28 mouse cellular contexts compared by ENCODE assay signal in genomic region chr19:32892469-32892868, GRCm38 (mm10).
DNase-seq lines count a peak whose midpoint lies in the region; ATAC-seq and TF ChIP-seq lines count a peak whose summit lies in the region.
"Had no signal": no experiment of that assay in that cellular context is flagged by ENCODE, and none has a peak within 500 bp of the region (broad histone marks: within the 10 kb centered on the region; RNA-seq: fewer than 3 reads in every experiment).

No protein-coding gene starts in this region.

- no peak overlapping the region for H3K4me3 ChIP-seq in kidney, embryonic 14.5 days (ENCODE audit: low read length)
- no peak overlapping the region for H3K4me3 ChIP-seq in cerebellum, adult 2 months (replicated peaks; ENCODE audit: insufficient read depth, low read depth, low read length)
- H3K4me3 ChIP-seq: embryonic facial prominence, embryonic 12.5 days; embryonic facial prominence, embryonic 15.5 days; forebrain, embryonic 12.5 days; forebrain, embryonic 15.5 days; heart, embryonic 12.5 days; heart, embryonic 15.5 days; hindbrain, embryonic 10.5 days had no signal

- peak; percentile 46 for DNase-seq in kidney, adult 9 months
- DNase-seq in NIH3T3 (ENCODE audit: low read depth) = peak; percentile 95
- no peak for DNase-seq in ovary, postnatal 10 days (ENCODE audit: low spot score)
- DNase-seq in cerebellum, adult 2 months = no peak
- DNase-seq: adrenal gland, postnatal 10 days; adrenal gland, postnatal 36 days; B cell, adult 2 months; cerebellum, adult 18-20 months; cerebellum, adult 9-11 months; cerebellum, postnatal 25 days; gastrocnemius, postnatal 25 days; heart, postnatal 10 days; heart, postnatal 36 days had no signal

- no peak for ATAC-seq in kidney, embryonic 14.5 days (ENCODE audit: low FRiP score, low TSS enrichment)
- ATAC-seq in granulocyte monocyte progenitor cell, adult 5-6 weeks (replicated peaks; ENCODE audit: poor library complexity, severe bottlenecking) = peak; percentile 14; the same call in 1 of the 2 replicates
- ATAC-seq: forebrain, embryonic 15.5 days; hindbrain, postnatal 0 days; inflammation-experienced regulatory T-cells, adult 6 months; intestine, embryonic 16.5 days had no signal

- TF ChIP-seq CTCF in cerebellum, adult 2 months (IDR thresholded peaks at IDR 0.05; ENCODE audit: borderline replicate concordance, insufficient read depth, low read depth, low read length) = no peak

- H3K4me1 ChIP-seq in kidney, embryonic 14.5 days (ENCODE audit: control insufficient read depth, insufficient read depth, low read length) = no peaks in the 10 kb centered on the region; the same call in 1 of the 2 replicates
- no peaks in the 10 kb centered on the region for H3K4me1 ChIP-seq in cerebellum, adult 2 months (ENCODE audit: control insufficient read depth, insufficient read depth, low read length)
- H3K4me1 ChIP-seq: embryonic facial prominence, embryonic 15.5 days; forebrain, embryonic 12.5 days; forebrain, embryonic 15.5 days; heart, embryonic 12.5 days; heart, embryonic 15.5 days; hindbrain, embryonic 10.5 days had no signal

- H3K4me2 ChIP-seq in kidney, embryonic 14.5 days (replicated peaks; ENCODE audit: low read depth, low read length) = no peak overlapping the region
- H3K4me2 ChIP-seq: embryonic facial prominence, embryonic 12.5 days; embryonic facial prominence, embryonic 15.5 days; forebrain, embryonic 12.5 days; forebrain, embryonic 15.5 days; heart, embryonic 12.5 days; heart, embryonic 15.5 days; hindbrain, embryonic 14.5 days had no signal

- H3K36me3 ChIP-seq in kidney, embryonic 14.5 days (ENCODE audit: control insufficient read depth, insufficient read depth, low read length) = no peaks in the 10 kb centered on the region
- H3K36me3 ChIP-seq: embryonic facial prominence, embryonic 12.5 days; embryonic facial prominence, embryonic 15.5 days; forebrain, embryonic 12.5 days; forebrain, embryonic 15.5 days; G1E; heart, embryonic 12.5 days; heart, embryonic 15.5 days; hindbrain, embryonic 10.5 days had no signal

- no peak overlapping the region for H3K27ac ChIP-seq in kidney, embryonic 14.5 days (ENCODE audit: low read depth, low read length)
- no peak overlapping the region for H3K27ac ChIP-seq in cerebellum, adult 2 months (ENCODE audit: insufficient read depth, low read length)
- H3K27ac ChIP-seq: embryonic facial prominence, embryonic 12.5 days; embryonic facial prominence, embryonic 15.5 days; forebrain, embryonic 12.5 days; forebrain, embryonic 15.5 days; heart, embryonic 15.5 days; hindbrain, embryonic 10.5 days; hindbrain, embryonic 14.5 days; hindbrain, postnatal 0 days had no signal

- H3K9me3 ChIP-seq in kidney, embryonic 14.5 days (ENCODE audit: control insufficient read depth, low read length) = no peaks in the 10 kb centered on the region
- H3K9me3 ChIP-seq: embryonic facial prominence, embryonic 12.5 days; embryonic facial prominence, embryonic 15.5 days; forebrain, embryonic 12.5 days; forebrain, embryonic 15.5 days; G1E; heart, embryonic 12.5 days; heart, embryonic 15.5 days; hindbrain, embryonic 10.5 days had no signal

- 86% methylated on average over 5 of the region's 5 CpGs for WGBS in kidney, embryonic 14.5 days
- WGBS in cerebellum, adult 2 months = 84% methylated on average over 5 of the region's 5 CpGs

- H3K9ac ChIP-seq in kidney, embryonic 14.5 days (ENCODE audit: low read depth, low read length) = no peak overlapping the region
- H3K9ac ChIP-seq: embryonic facial prominence, embryonic 12.5 days; embryonic facial prominence, embryonic 15.5 days; forebrain, embryonic 12.5 days; forebrain, embryonic 15.5 days; heart, embryonic 12.5 days; heart, embryonic 15.5 days; hindbrain, embryonic 14.5 days had no signal

- no peak for TF ChIP-seq POLR2A in cerebellum, adult 2 months (IDR thresholded peaks at IDR 0.05; ENCODE audit: borderline replicate concordance, insufficient read depth, low read length)

- no peaks in the 10 kb centered on the region for H3K27me3 ChIP-seq in kidney, embryonic 14.5 days (ENCODE audit: control insufficient read depth, insufficient read depth, low read length)
- H3K27me3 ChIP-seq in cerebellum, adult 2 months (ENCODE audit: control insufficient read depth, insufficient read depth, low read length) = no peaks in the 10 kb centered on the region
- H3K27me3 ChIP-seq: CH12.LX; embryonic facial prominence, embryonic 12.5 days; embryonic facial prominence, embryonic 15.5 days; forebrain, embryonic 12.5 days; forebrain, embryonic 15.5 days; heart, embryonic 12.5 days; heart, embryonic 15.5 days had no signal

Comparison
In these comparisons a context has a peak if more than half of its experiments do, and no peak if none do; other contexts are left out.
1. DNase-seq: peak in kidney, adult 9 months (single experiment) and NIH3T3 (single experiment); none in ovary, postnatal 10 days (single experiment) and cerebellum, adult 2 months (0 of 2).